Mouse (Mus musculus) ES-Bruce4 (cell line): ENCODE measurements around the gene Kif11. TPM values are rescaled to one million over a fixed set of nuclear protein-coding genes. Genes with fewer than 3 reads are reported as not detected.

Experiments used
- H3K27ac ChIP-seq: 2 replicates; pipeline ENCODE4 v1.5.1; 2012; ENCODE audit warnings: low read length, inconsistent platforms; ENCODE audit not compliant: insufficient read depth
- H3K27me3 ChIP-seq: 2 replicates; pipeline ENCODE4 v1.6.1; 2012; ENCODE audit warnings: mild to moderate bottlenecking, low read length, inconsistent platforms; ENCODE audit not compliant: control insufficient read depth, poor library complexity, insufficient read depth, severe bottlenecking
- H3K36me3 ChIP-seq: 2 replicates; pipeline ENCODE4 v1.6.1; 2012; ENCODE audit warnings: inconsistent platforms, mild to moderate bottlenecking, low read length, moderate library complexity; ENCODE audit not compliant: control insufficient read depth, poor library complexity, insufficient read depth, severe bottlenecking
- H3K4me1 ChIP-seq: one replicate; pipeline ENCODE4 v1.8.1; 2011; ENCODE audit warnings: low read length; ENCODE audit not compliant: control insufficient read depth, insufficient read depth
- H3K4me3 ChIP-seq: 2 replicates; pipeline ENCODE4 v1.5.1; 2011; ENCODE audit warnings: low read depth, mild to moderate bottlenecking, low read length
- H3K9ac ChIP-seq: 2 replicates; pipeline ENCODE4 v1.6.1; 2012; ENCODE audit warnings: low read depth, mild to moderate bottlenecking, inconsistent platforms; ENCODE audit not compliant: poor library complexity, severe bottlenecking
- H3K9me3 ChIP-seq: replicated peaks from 2 replicates; pipeline ENCODE4 v1.6.1; 2012; ENCODE audit warnings: mild to moderate bottlenecking, low read length, inconsistent platforms; ENCODE audit not compliant: control insufficient read depth, poor library complexity, insufficient read depth, severe bottlenecking
- CTCF ChIP-seq: IDR thresholded peaks from one replicate; pipeline ENCODE4 v1.8.1; 2011; ENCODE audit warnings: low read depth, low read length
- EP300 ChIP-seq: IDR thresholded peaks from 2 replicates; pipeline ENCODE4 v1.6.1; 2011; ENCODE audit warnings: low read depth, low read length; ENCODE audit not compliant: insufficient read depth
- POLR2A ChIP-seq: IDR thresholded peaks from one replicate; pipeline ENCODE4 v1.8.1; 2011; ENCODE audit warnings: low read length; ENCODE audit not compliant: insufficient read depth
- polyA plus RNA-seq: library from polyadenylated mRNA; stranded (reverse); fragments of >200 nt; gene quantifications from 2 replicates; pipeline ENCODE4 v1.2.4, GENCODE M21; 2011; ENCODE audit warnings: low read depth; ENCODE audit not compliant: missing spikeins, insufficient read depth, insufficient read length

Gene Kif11
- polyA plus RNA-seq, 1 experiment = 146 TPM

DNA sequence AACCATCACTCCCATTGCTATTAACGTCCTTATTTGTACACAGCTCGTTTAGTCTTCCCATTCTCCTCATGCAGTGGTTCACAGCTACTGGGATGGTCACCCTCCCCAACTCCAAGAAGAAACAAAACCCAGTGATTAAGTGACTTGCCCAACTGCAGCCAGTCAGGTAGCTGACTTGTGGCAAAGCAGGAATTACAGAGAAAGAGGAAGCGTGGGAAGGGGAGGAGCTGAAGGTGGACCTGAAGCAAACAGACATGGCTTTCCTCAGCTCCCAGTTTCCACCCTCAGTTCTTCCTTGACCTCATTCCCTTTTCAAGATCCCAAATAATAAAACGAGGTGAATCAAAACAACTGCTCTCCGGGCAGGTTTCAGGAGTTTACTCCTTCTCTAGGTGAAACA, 35.7 kb upstream of the Kif11 start:
- Histone ChIP-seq H3K4me3 (no peak overlapping the region), H3K27me3 (no peaks in the 10 kb centered on the region), H3K4me1 (no peaks in the 10 kb centered on the region), H3K9me3 (no peaks in the 10 kb centered on the region), H3K27ac (peak overlapping the region; percentile 4; the same call in 1 of the 2 replicates), H3K9ac (no peak overlapping the region), H3K36me3 (no peaks in the 10 kb centered on the region)
- TF ChIP-seq POLR2A = no peak
- TF ChIP-seq CTCF = no peak
- TF ChIP-seq EP300 = no peak

DNA sequence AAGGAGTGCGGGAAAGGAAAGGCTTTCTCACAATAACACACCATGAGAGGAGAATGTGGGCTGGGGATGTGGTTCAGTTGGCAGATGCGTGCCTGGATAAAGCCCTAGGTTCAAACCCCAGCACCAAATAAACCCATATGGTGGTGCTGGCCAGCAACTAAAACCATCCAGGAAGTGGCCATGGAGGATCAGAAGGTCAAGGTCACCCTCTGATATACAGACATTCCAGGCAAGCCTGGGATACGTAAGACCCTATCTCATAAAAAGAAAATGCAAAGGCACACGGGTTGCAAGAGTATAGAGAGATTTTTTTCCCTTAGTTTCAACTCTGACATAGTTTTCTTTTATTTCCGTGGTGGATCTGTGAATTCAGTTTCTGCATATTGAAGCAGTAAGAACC, 35.3 kb upstream of the Kif11 start:
- no peaks in the 10 kb centered on the region for H3K9me3 ChIP-seq
- H3K27ac ChIP-seq = peak overlapping the region; percentile 4; the same call in 1 of the 2 replicates
- no peak for TF ChIP-seq CTCF
- TF ChIP-seq EP300 = no peak
- no peak for TF ChIP-seq POLR2A
- no peak overlapping the region for H3K9ac ChIP-seq
- H3K4me1 ChIP-seq = no peaks in the 10 kb centered on the region
- no peaks in the 10 kb centered on the region for H3K36me3 ChIP-seq
- no peaks in the 10 kb centered on the region for H3K27me3 ChIP-seq
- no peak overlapping the region for H3K4me3 ChIP-seq

DNA sequence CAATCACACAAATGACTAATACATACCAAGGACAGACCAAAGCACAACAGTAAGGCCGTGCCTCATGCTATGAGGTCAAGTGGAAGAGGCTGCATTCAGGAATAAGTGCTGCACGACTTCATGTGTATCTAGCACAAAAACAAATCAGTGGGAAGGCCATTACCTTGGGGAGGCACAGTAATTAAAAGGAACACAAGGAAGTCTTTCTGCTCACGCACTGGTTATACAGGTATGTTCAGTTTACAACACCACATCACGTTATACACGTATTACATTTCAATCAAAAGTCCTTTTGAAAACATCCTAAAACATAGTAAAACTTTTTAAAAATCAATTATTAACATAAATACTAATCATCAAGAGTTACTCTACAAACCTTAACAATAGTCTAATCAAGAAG, 32.3 kb upstream of the Kif11 start:
- H3K4me3 ChIP-seq = no peak overlapping the region
- no peaks in the 10 kb centered on the region for H3K36me3 ChIP-seq
- H3K4me1 ChIP-seq = peaks cover 5% of the 10 kb centered on the region
- no peak overlapping the region for H3K27ac ChIP-seq
- H3K9ac ChIP-seq = no peak overlapping the region
- TF ChIP-seq POLR2A (no peak), CTCF (no peak)
- no peaks in the 10 kb centered on the region for H3K27me3 ChIP-seq
- no peaks in the 10 kb centered on the region for H3K9me3 ChIP-seq

DNA sequence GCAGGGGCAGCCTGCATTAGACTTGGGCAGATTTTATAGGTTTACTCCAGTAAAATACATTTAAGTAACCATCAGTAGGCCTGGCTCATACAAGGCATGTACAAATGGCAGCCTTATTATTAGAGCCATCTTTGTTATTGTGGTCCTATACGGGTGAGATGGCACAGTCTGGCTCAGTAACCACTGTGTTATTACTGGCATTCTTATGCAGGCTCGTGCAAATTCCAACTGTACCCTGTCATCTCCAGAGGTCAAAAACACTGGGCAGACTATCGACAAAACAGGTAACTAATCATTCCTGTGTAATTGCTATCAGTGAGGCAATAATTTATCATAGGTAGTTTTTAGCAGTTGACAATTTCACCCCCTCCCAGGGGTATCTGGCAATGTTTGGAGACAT, 29.9 kb upstream of the Kif11 start:
- Histone ChIP-seq H3K4me1 (peaks cover 5% of the 10 kb centered on the region), H3K4me3 (no peak overlapping the region), H3K36me3 (0 out of 2 replicates have a peak, but pooled peaks cover 6% of the 10 kb centered on the region), H3K9ac (no peak overlapping the region), H3K27me3 (no peaks in the 10 kb centered on the region), H3K27ac (no peak overlapping the region), H3K9me3 (no peaks in the 10 kb centered on the region)
- TF ChIP-seq EP300 (no peak), POLR2A (no peak), CTCF (no peak)

DNA sequence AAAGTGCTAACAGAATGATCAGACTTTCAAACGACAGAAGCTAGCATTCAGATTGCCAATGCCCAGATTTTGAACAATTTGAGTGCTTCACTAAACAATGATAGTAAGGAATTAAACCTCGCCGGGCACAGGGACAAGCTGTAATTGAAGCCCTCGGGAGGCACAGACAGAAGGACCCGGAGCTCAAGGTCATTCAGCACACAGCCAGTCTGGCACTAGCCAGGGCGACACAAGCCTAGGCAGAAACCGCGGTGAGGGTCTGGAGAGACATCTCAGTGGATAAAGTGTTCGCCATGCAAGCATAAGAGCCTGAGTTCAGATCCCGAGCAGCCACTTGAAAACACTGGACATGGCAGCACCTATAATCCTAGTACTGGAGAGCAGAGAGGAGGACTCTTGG, 27.9 kb upstream of the Kif11 start:
- H3K4me3 ChIP-seq = no peak overlapping the region
- peaks cover 5% of the 10 kb centered on the region for H3K4me1 ChIP-seq
- H3K9ac ChIP-seq = no peak overlapping the region
- no peaks in the 10 kb centered on the region for H3K27me3 ChIP-seq
- TF ChIP-seq EP300 (no peak), POLR2A (no peak), CTCF (no peak)
- H3K36me3 ChIP-seq = peaks cover 16% of the 10 kb centered on the region
- peaks cover 15% of the 10 kb centered on the region for H3K9me3 ChIP-seq
- no peak overlapping the region for H3K27ac ChIP-seq

DNA sequence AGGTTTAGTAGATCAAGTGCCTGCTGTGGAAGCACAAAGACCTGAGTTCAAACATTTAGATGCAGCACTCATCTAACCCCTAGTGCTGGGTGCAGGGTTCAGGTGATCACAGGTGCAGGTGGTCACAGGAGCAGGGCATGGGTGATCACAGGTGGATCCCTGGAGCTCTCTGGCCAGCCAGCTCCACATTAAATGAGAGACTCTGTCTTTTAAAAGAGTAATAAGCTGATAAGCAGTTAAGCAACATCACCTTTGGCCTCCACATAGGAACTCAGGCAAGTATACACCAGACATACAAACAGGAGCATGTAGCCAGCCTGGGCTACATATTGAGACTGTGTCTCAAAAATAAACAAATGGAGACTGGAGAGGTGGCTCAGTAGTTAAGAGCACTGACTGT, 27.3 kb upstream of the Kif11 start:
- peaks cover 15% of the 10 kb centered on the region for H3K9me3 ChIP-seq
- no peak overlapping the region for H3K4me3 ChIP-seq
- no peak for TF ChIP-seq POLR2A
- no peak for TF ChIP-seq CTCF
- TF ChIP-seq EP300 = no peak
- peaks cover 16% of the 10 kb centered on the region for H3K36me3 ChIP-seq
- peaks cover 5% of the 10 kb centered on the region for H3K4me1 ChIP-seq
- H3K27me3 ChIP-seq = no peaks in the 10 kb centered on the region
- H3K27ac ChIP-seq = no peak overlapping the region
- no peak overlapping the region for H3K9ac ChIP-seq
